ENCODE assay signal across 8 mouse cellular contexts in the genomic region with DNA sequence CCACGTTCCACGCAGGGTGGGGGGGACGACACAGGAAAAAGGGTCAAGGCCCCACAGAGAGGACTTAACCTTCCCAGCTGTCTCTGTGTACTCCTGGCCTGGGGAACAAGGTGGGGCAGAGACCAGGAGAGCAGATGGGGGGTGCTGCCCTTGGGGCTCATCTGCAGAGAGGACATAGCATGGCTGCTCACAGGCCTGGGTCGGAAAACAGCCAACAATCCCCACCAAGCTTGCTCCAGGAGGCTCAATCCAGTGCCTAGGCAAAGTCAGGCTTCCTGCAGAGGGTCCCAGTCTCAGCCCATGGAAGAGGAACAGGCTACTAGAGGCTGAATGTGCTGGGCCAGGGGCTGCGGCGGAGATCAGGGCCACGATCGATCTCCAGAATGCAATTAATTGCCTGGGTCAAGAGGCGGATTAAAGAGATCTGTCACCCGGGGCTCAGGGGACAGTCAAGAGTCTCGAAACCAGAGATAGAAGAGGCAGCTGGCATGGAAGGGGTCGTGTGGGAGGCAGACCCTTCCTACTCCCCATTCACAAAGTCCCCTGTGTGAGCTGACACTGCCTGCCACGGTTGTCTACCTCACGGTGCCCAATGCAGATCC. TPM values are rescaled to one million over a fixed set of nuclear protein-coding genes. Genes with fewer than 3 reads are reported as not detected.
A peak's percentile ranks its signal among the peaks of the same experiment; 100 is the strongest.
DNase-seq lines count a peak whose midpoint lies in the region; ATAC-seq and TF ChIP-seq lines count a peak whose summit lies in the region.

No protein-coding gene starts in this region.

- peak overlapping the region; percentile 30 for H3K4me2 ChIP-seq in heart, postnatal 0 days (ENCODE audit: low read depth, low read length)
- peak overlapping the region; percentile 41 for H3K4me2 ChIP-seq in embryonic facial prominence, embryonic 15.5 days (replicated peaks)
- no peak overlapping the region for H3K4me2 ChIP-seq in hindbrain, postnatal 0 days (ENCODE audit: low read depth, low read length)
- peak overlapping the region; percentile 44; the same call in 1 of the 2 replicates for H3K4me2 ChIP-seq in neural tube, embryonic 13.5 days

- H3K9me3 ChIP-seq in heart, postnatal 0 days (replicated peaks; ENCODE audit: control insufficient read depth, low read length) = no peaks in the 10 kb centered on the region
- no peaks in the 10 kb centered on the region for H3K9me3 ChIP-seq in embryonic facial prominence, embryonic 15.5 days (replicated peaks)
- H3K9me3 ChIP-seq in hindbrain, postnatal 0 days (ENCODE audit: low read length) = no peaks in the 10 kb centered on the region
- no peaks in the 10 kb centered on the region for H3K9me3 ChIP-seq in neural tube, embryonic 13.5 days

- ATAC-seq in heart, postnatal 0 days (ENCODE audit: insufficient read depth, low read depth) = no peak
- no peak for ATAC-seq in embryonic facial prominence, embryonic 15.5 days (ENCODE audit: insufficient number of reproducible peaks, low FRiP score, low TSS enrichment, low read depth)
- 0 out of 2 replicates have a peak, but pooled peaks have one; percentile 1 for ATAC-seq in hindbrain, postnatal 0 days
- no peak for ATAC-seq in neural tube, embryonic 13.5 days (ENCODE audit: low read depth)

- H3K4me1 ChIP-seq in heart, postnatal 0 days (ENCODE audit: control insufficient read depth, insufficient read depth) = peaks cover 75% of the 10 kb centered on the region
- H3K4me1 ChIP-seq in embryonic facial prominence, embryonic 15.5 days = peaks cover 91% of the 10 kb centered on the region
- peaks cover 73% of the 10 kb centered on the region for H3K4me1 ChIP-seq in hindbrain, postnatal 0 days (ENCODE audit: insufficient read depth, low read length)
- peaks cover 99% of the 10 kb centered on the region for H3K4me1 ChIP-seq in neural tube, embryonic 13.5 days (replicated peaks)

- peak overlapping the region; percentile 21 for H3K27ac ChIP-seq in heart, postnatal 0 days (ENCODE audit: low read depth)
- H3K27ac ChIP-seq in embryonic facial prominence, embryonic 15.5 days (replicated peaks) = peak overlapping the region; percentile 90
- H3K27ac ChIP-seq in hindbrain, postnatal 0 days = peak overlapping the region; percentile 83
- H3K27ac ChIP-seq in neural tube, embryonic 13.5 days (replicated peaks) = peak overlapping the region; percentile 98

- no peak for TF ChIP-seq EP300 in heart, postnatal 0 days (IDR thresholded peaks at IDR 0.05; ENCODE audit: low read depth)

- DNase-seq in heart, postnatal 0 days (ENCODE audit: low spot score) = no peak
- no peak for DNase-seq in heart, postnatal 4 days
- DNase-seq in hindbrain, postnatal 0 days (ENCODE audit: low spot score) = no peak
- DNase-seq in spleen, adult 12 weeks (ENCODE audit: low spot score) = no peak
- DNase-seq in thymus, postnatal 36 days = no peak
- no peak for DNase-seq in left cerebral cortex, adult 8-10 months (ENCODE audit: low spot score in 2 of 2)

- WGBS in heart, postnatal 0 days = 59% methylated on average over 14 of the region's 14 CpGs
- WGBS in embryonic facial prominence, embryonic 15.5 days = 34% methylated on average over 14 of the region's 14 CpGs
- 22% methylated on average over 14 of the region's 14 CpGs for WGBS in hindbrain, postnatal 0 days
- WGBS in neural tube, embryonic 13.5 days = 20% methylated on average over 14 of the region's 14 CpGs

- no peaks in the 10 kb centered on the region for H3K27me3 ChIP-seq in heart, postnatal 0 days (ENCODE audit: control insufficient read depth, insufficient read depth, low read length)
- no peaks in the 10 kb centered on the region for H3K27me3 ChIP-seq in embryonic facial prominence, embryonic 15.5 days
- H3K27me3 ChIP-seq in hindbrain, postnatal 0 days (ENCODE audit: insufficient read depth, low read length) = no peaks in the 10 kb centered on the region
- no peaks in the 10 kb centered on the region for H3K27me3 ChIP-seq in neural tube, embryonic 13.5 days

- H3K36me3 ChIP-seq in heart, postnatal 0 days (replicated peaks; ENCODE audit: control insufficient read depth, insufficient read depth, low read length) = no peaks in the 10 kb centered on the region
- no peaks in the 10 kb centered on the region for H3K36me3 ChIP-seq in embryonic facial prominence, embryonic 15.5 days
- no peaks in the 10 kb centered on the region for H3K36me3 ChIP-seq in hindbrain, postnatal 0 days (ENCODE audit: insufficient read depth, low read length)
- no peaks in the 10 kb centered on the region for H3K36me3 ChIP-seq in neural tube, embryonic 13.5 days

- TF ChIP-seq CTCF in heart, postnatal 0 days (IDR thresholded peaks at IDR 0.05; ENCODE audit: low read depth) = no peak
- TF ChIP-seq CTCF in hindbrain, postnatal 0 days (IDR thresholded peaks at IDR 0.05; ENCODE audit: low read depth) = no peak

- no peak overlapping the region for H3K4me3 ChIP-seq in heart, postnatal 0 days (ENCODE audit: low read depth, low read length)
- H3K4me3 ChIP-seq in embryonic facial prominence, embryonic 15.5 days (replicated peaks) = no peak overlapping the region
- H3K4me3 ChIP-seq in hindbrain, postnatal 0 days (ENCODE audit: low read length) = no peak overlapping the region
- no peak overlapping the region for H3K4me3 ChIP-seq in neural tube, embryonic 13.5 days

- no peak overlapping the region for H3K9ac ChIP-seq in heart, postnatal 0 days (replicated peaks; ENCODE audit: low read depth, low read length)
- H3K9ac ChIP-seq in embryonic facial prominence, embryonic 15.5 days = no peak overlapping the region
- H3K9ac ChIP-seq in hindbrain, postnatal 0 days (replicated peaks; ENCODE audit: low read length) = peak overlapping the region; percentile 4; the same call in 1 of the 2 replicates
- H3K9ac ChIP-seq in neural tube, embryonic 13.5 days = peak overlapping the region; percentile 65

RNA-seq across cellular contexts. Expression of gene Ncor2, which starts 19.1 kb away (rescaled TPM):
- 21.6 and 73.8 TPM in 2 replicates for total RNA-seq in heart, postnatal 0 days (2014; rRNA removed; ENCODE audit: low replicate concordance)
- polyA plus RNA-seq in heart, postnatal 0 days (2015; fragmentation: Nextera tagmentation; extraction: Ambion mirVana) = 14.3 and 15.5 TPM in 2 replicates
- total RNA-seq in heart, postnatal 4 days (2021) = 100 to 1,000 TPM; 104 to 112 TPM
- polyA plus RNA-seq in embryonic facial prominence, embryonic 15.5 days (2015; fragmentation: Nextera tagmentation; extraction: Ambion mirVana) = 39.3 and 41.8 TPM in 2 replicates
- total RNA-seq in hindbrain, postnatal 0 days (2014; rRNA removed) = 35.4 and 37.5 TPM in 2 replicates
- 20.9 and 22.7 TPM in 2 replicates for polyA plus RNA-seq in hindbrain, postnatal 0 days (2015; fragmentation: Nextera tagmentation; extraction: Ambion mirVana)
- 29.2 and 30.4 TPM in 2 replicates for polyA plus RNA-seq in neural tube, embryonic 13.5 days (2015; fragmentation: Nextera tagmentation; extraction: Ambion mirVana)
- 100 to 1,000 TPM; 171 to 184 (median 179) TPM for total RNA-seq in left cerebral cortex, adult 8-10 months (2022)

Comparison
In these comparisons a context has a peak if more than half of its experiments do, and no peak if none do; other contexts are left out.
1. H3K27ac ChIP-seq: peak in every context shown above with its lines; median percentile 98 in neural tube, embryonic 13.5 days; 90 in embryonic facial prominence, embryonic 15.5 days; 83 in hindbrain, postnatal 0 days; 21 in heart, postnatal 0 days.
2. H3K9ac ChIP-seq: peak in hindbrain, postnatal 0 days (single experiment) and neural tube, embryonic 13.5 days (single experiment); none in heart, postnatal 0 days (single experiment) and embryonic facial prominence, embryonic 15.5 days (single experiment).